Mouse (Mus musculus): ENCODE measurements at regions not wholly inside any gene's neighbourhood (a gene's known extent, or its start where the extent isn't known, plus 50 kb on each side); places are given as distances from the start of the nearest gene placed in this dataset.
A peak's percentile ranks its signal among the peaks of the same experiment; 100 is the strongest.

GRCm38 (mm10) chr5:28562917-28563316 lies 95.9 kb upstream of the Shh start:
- no peak for DNase-seq (ENCODE audit: low spot score)

- DNase-seq (ENCODE audit: low spot score): no peak
These were observed 86.5 kb upstream of the Shh start for GRCm38 (mm10) chr5:28553543-28553942.

GRCm38 (mm10) chr5:28530202-28530855 lies 63.3 kb upstream of the Shh start:
- peak; percentile 44 for DNase-seq (ENCODE audit: low spot score)

GRCm38 (mm10) chr5:28526435-28526834 lies 59.4 kb upstream of the Shh start:
- no peak for DNase-seq (ENCODE audit: low spot score)

- DNase-seq (ENCODE audit: low spot score): no peak
These were observed 54.0 kb upstream of the Shh start for GRCm38 (mm10) chr5:28520800-28521707.

- DNase-seq (ENCODE audit: low spot score): peak; percentile 24
These were observed 52.0 kb upstream of the Shh start for GRCm38 (mm10) chr5:28519059-28519543.
